Mouse (Mus musculus) G1E (cell line): Measurements from ENCODE around the gene Iffo2.

ENCODE experiments used
- CTCF ChIP-seq: IDR thresholded peaks from 2 replicates; pipeline ENCODE4 v1.5.1; 2012; ENCODE audit warnings: low read depth, low read length, inconsistent platforms, mixed read lengths
- GATA1 ChIP-seq: IDR thresholded peaks from 2 replicates; pipeline ENCODE4 v1.6.1; 2012; ENCODE audit warnings: borderline replicate concordance, low read length, inconsistent platforms, mixed read lengths
- POLR2AphosphoS5 ChIP-seq: IDR thresholded peaks from 2 replicates; pipeline ENCODE4 v1.6.1; 2012; ENCODE audit warnings: low read depth, low read length, inconsistent platforms; ENCODE audit not compliant: insufficient replicate concordance

DNA sequence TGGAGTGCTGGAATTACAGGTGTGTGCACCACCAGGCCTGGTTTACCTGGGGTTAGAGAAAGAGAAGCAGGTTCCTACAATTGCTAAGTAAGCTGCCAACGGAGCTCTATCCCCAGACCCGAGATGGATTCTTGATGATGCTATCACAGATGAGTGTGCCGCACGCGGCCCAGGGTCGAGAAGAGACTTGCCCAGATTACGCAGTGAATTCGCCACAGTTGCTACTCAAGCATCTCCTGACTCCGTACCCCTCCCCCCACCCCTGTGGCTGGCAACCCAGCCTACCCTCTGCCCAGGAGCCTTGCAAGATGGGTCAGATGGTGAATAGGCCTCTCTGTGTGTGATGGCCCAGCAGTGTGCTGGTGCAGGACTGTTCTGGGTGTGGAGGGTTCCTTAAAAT, 66.4 kb downstream of the Iffo2 start:
- TF ChIP-seq GATA1, result no peak
- TF ChIP-seq CTCF, result no peak
- no peak for TF ChIP-seq POLR2AphosphoS5
